Mouse (Mus musculus) midbrain, embryonic 13.5 days (tissue): ENCODE measurements around the gene Ppp2r5a. TPM values are rescaled to one million over a fixed set of nuclear protein-coding genes. Genes with fewer than 3 reads are reported as not detected.
A peak's percentile ranks its signal among the peaks of the same experiment; 100 is the strongest.

Experiments
- ATAC-seq: fragments of 200-750 bp; cut with Nextera tagmentation; 2 replicates; pipeline ENCODE4 v1.8.0; 2017; ENCODE audit warnings: mild to moderate bottlenecking, moderate TSS enrichment, moderate library complexity
- H3K27ac ChIP-seq: fragments of 300-500 bp; sonication (generic); 2 replicates; pipeline ENCODE4 v1.5.1; 2015; ENCODE audit warnings: inconsistent platforms, mild to moderate bottlenecking, moderate library complexity
- H3K27me3 ChIP-seq: fragments of 300-500 bp; sonication (generic); 2 replicates; pipeline ENCODE4 v1.6.1; 2015; ENCODE audit warnings: mild to moderate bottlenecking, inconsistent platforms
- H3K36me3 ChIP-seq: fragments of 300-500 bp; sonication (generic); 2 replicates; pipeline ENCODE4 v1.6.1; 2015; ENCODE audit warnings: mild to moderate bottlenecking, inconsistent platforms
- H3K4me1 ChIP-seq: fragments of 300-500 bp; sonication (generic); replicated peaks from 2 replicates; pipeline ENCODE4 v1.6.1; 2015; ENCODE audit warnings: inconsistent platforms
- H3K4me2 ChIP-seq: fragments of 300-500 bp; sonication (generic); replicated peaks from 2 replicates; pipeline ENCODE4 v1.6.1; 2015; ENCODE audit warnings: moderate library complexity, mild to moderate bottlenecking, inconsistent platforms
- H3K4me3 ChIP-seq: fragments of 300-500 bp; sonication (generic); replicated peaks from 2 replicates; pipeline ENCODE4 v1.5.1; 2015; ENCODE audit warnings: mild to moderate bottlenecking, inconsistent platforms
- H3K9ac ChIP-seq: fragments of 300-500 bp; sonication (generic); replicated peaks from 2 replicates; pipeline ENCODE4 v1.6.1; 2015; ENCODE audit warnings: mild to moderate bottlenecking, inconsistent platforms
- H3K9me3 ChIP-seq: fragments of 300-500 bp; sonication (generic); 2 replicates; pipeline ENCODE4 v1.6.1; 2016; ENCODE audit warnings: mild to moderate bottlenecking, inconsistent platforms
- WGBS: fragments of 180-500 bp; shearing (Covaris S2); methylation state at CpG from one replicate; pipeline ENCODE4 v1.1.7; 2015; 5-methylcytosine and 5-hydroxymethylcytosine counted together
- polyA plus RNA-seq: library from polyadenylated mRNA; unstranded; fragments of >200 nt; fragmentation: Nextera tagmentation; extraction: Ambion mirVana; gene quantifications from 2 replicates; pipeline ENCODE4 v1.2.1, GENCODE M21; 2015

Ppp2r5a gene
- polyA plus RNA-seq, 1 experiment from 2014 or later, result 7.3 TPM

GRCm38 (mm10) chr1:191416611-191417010 is 13.5 kb upstream of the Ppp2r5a start:
- H3K4me3 ChIP-seq, result no peak overlapping the region
- no peak for ATAC-seq
- 46% methylated on average over 3 of the region's 3 CpGs for WGBS

GRCm38 (mm10) chr1:191414432-191414831 is 11.4 kb upstream of the Ppp2r5a start:
- Histone ChIP-seq H3K36me3 (no peaks in the 10 kb centered on the region), H3K4me2 (no peak overlapping the region), H3K4me3 (no peak overlapping the region), H3K9me3 (no peaks in the 10 kb centered on the region), H3K27ac (no peak overlapping the region), H3K9ac (no peak overlapping the region), H3K27me3 (no peaks in the 10 kb centered on the region), H3K4me1 (no peaks in the 10 kb centered on the region)
- ATAC-seq, result no peak
- 81% methylated on average over 6 of the region's 6 CpGs for WGBS

More at GRCm38 (mm10) chr1:191416611-191417010, 13.5 kb upstream of the Ppp2r5a start:
- Histone ChIP-seq H3K27ac (no peak overlapping the region), H3K27me3 (no peaks in the 10 kb centered on the region), H3K4me1 (no peaks in the 10 kb centered on the region), H3K4me2 (no peak overlapping the region), H3K9me3 (no peaks in the 10 kb centered on the region), H3K9ac (no peak overlapping the region), H3K36me3 (no peaks in the 10 kb centered on the region)

GRCm38 (mm10) chr1:191413691-191414415 is 10.8 kb upstream of the Ppp2r5a start:
- Histone ChIP-seq H3K9me3 (no peaks in the 10 kb centered on the region), H3K9ac (no peak overlapping the region), H3K36me3 (no peaks in the 10 kb centered on the region), H3K27ac (no peak overlapping the region), H3K4me2 (no peak overlapping the region), H3K4me1 (no peaks in the 10 kb centered on the region), H3K27me3 (no peaks in the 10 kb centered on the region), H3K4me3 (no peak overlapping the region)
- no peak for ATAC-seq
- 56% methylated on average over 6 of the region's 6 CpGs for WGBS

- H3K27ac ChIP-seq, result no peak overlapping the region
- 64% methylated on average over 10 of the region's 10 CpGs for WGBS
- no peaks in the 10 kb centered on the region; the same call in 1 of the 2 replicates for H3K27me3 ChIP-seq
- H3K4me2 ChIP-seq, result no peak overlapping the region
- H3K4me3 ChIP-seq, result no peak overlapping the region
- no peak for ATAC-seq
- H3K36me3 ChIP-seq, result no peaks in the 10 kb centered on the region
- no peaks in the 10 kb centered on the region for H3K9me3 ChIP-seq
- H3K9ac ChIP-seq, result no peak overlapping the region
- no peaks in the 10 kb centered on the region for H3K4me1 ChIP-seq
Observed at GRCm38 (mm10) chr1:191410294-191411036, 7.4 kb upstream of the Ppp2r5a start.

- Histone ChIP-seq H3K27ac (no peak overlapping the region), H3K27me3 (no peaks in the 10 kb centered on the region; the same call in none of the 2 replicates), H3K4me2 (no peak overlapping the region), H3K9ac (no peak overlapping the region), H3K4me1 (no peaks in the 10 kb centered on the region), H3K9me3 (no peaks in the 10 kb centered on the region), H3K36me3 (no peaks in the 10 kb centered on the region), H3K4me3 (no peak overlapping the region)
- ATAC-seq, result no peak
- 69% methylated on average over 11 of the region's 12 CpGs for WGBS
Observed at GRCm38 (mm10) chr1:191407246-191407645, 4.2 kb upstream of the Ppp2r5a start.

- no peak for ATAC-seq
- Histone ChIP-seq H3K36me3 (no peaks in the 10 kb centered on the region), H3K27ac (no peak overlapping the region), H3K9me3 (no peaks in the 10 kb centered on the region), H3K27me3 (no peaks in the 10 kb centered on the region; the same call in none of the 2 replicates), H3K4me2 (no peak overlapping the region), H3K4me1 (no peaks in the 10 kb centered on the region), H3K4me3 (no peak overlapping the region), H3K9ac (no peak overlapping the region)
- WGBS, result 93% methylated on average over 8 of the region's 8 CpGs
Observed at GRCm38 (mm10) chr1:191406516-191406915, 3.4 kb upstream of the Ppp2r5a start.

GRCm38 (mm10) chr1:191404721-191405329 is 1.8 kb upstream of the Ppp2r5a start:
- Histone ChIP-seq H3K27ac (no peak overlapping the region), H3K4me3 (no peak overlapping the region), H3K27me3 (no peaks in the 10 kb centered on the region; the same call in none of the 2 replicates), H3K4me2 (no peak overlapping the region), H3K36me3 (no peaks in the 10 kb centered on the region), H3K9me3 (no peaks in the 10 kb centered on the region), H3K4me1 (no peaks in the 10 kb centered on the region), H3K9ac (no peak overlapping the region)
- WGBS, result 84% methylated on average over 10 of the region's 10 CpGs
- no peak for ATAC-seq

GRCm38 (mm10) chr1:191404301-191404700 is 1.2 kb upstream of the Ppp2r5a start:
- no peak for ATAC-seq
- H3K9ac ChIP-seq, result no peak overlapping the region
- no peaks in the 10 kb centered on the region for H3K4me1 ChIP-seq
- H3K27ac ChIP-seq, result no peak overlapping the region
- 47% methylated on average over 1 of the region's 1 CpGs for WGBS
- H3K27me3 ChIP-seq, result peaks cover 3% of the 10 kb centered on the region
- H3K4me2 ChIP-seq, result no peak overlapping the region
- no peaks in the 10 kb centered on the region for H3K36me3 ChIP-seq
- no peaks in the 10 kb centered on the region for H3K9me3 ChIP-seq
- H3K4me3 ChIP-seq, result no peak overlapping the region

GRCm38 (mm10) chr1:191402506-191402905 is 566 bp downstream of the Ppp2r5a start:
- Histone ChIP-seq H3K9ac (no peak overlapping the region), H3K4me3 (no peak overlapping the region), H3K4me1 (peaks cover 3% of the 10 kb centered on the region), H3K36me3 (no peaks in the 10 kb centered on the region), H3K4me2 (no peak overlapping the region), H3K27ac (no peak overlapping the region), H3K9me3 (no peaks in the 10 kb centered on the region), H3K27me3 (peaks cover 6% of the 10 kb centered on the region)
- ATAC-seq, result no peak
- 51% methylated on average over 7 of the region's 7 CpGs for WGBS

GRCm38 (mm10) chr1:191396897-191397849 is 5.9 kb downstream of the Ppp2r5a start:
- Histone ChIP-seq H3K4me2 (peak overlapping the region; percentile 73), H3K36me3 (no peaks in the 10 kb centered on the region), H3K27me3 (peaks cover 18% of the 10 kb centered on the region), H3K27ac (peak overlapping the region; percentile 95), H3K4me1 (peaks cover 11% of the 10 kb centered on the region), H3K4me3 (peak overlapping the region; percentile 70), H3K9ac (peak overlapping the region; percentile 71), H3K9me3 (no peaks in the 10 kb centered on the region)
- ATAC-seq, result peak; percentile 99
- under 1% methylated on average over 81 of the region's 82 CpGs for WGBS

GRCm38 (mm10) chr1:191396446-191396845 is 6.6 kb downstream of the Ppp2r5a start:
- H3K27ac ChIP-seq, result peak overlapping the region; percentile 79
- peaks cover 18% of the 10 kb centered on the region for H3K27me3 ChIP-seq
- peaks cover 11% of the 10 kb centered on the region for H3K4me1 ChIP-seq
- peak overlapping the region; percentile 70 for H3K4me3 ChIP-seq
- peak; percentile 2; the same call in 1 of the 2 replicates for ATAC-seq
- peak overlapping the region; percentile 71 for H3K9ac ChIP-seq
- no peaks in the 10 kb centered on the region for H3K36me3 ChIP-seq
- peak overlapping the region; percentile 73 for H3K4me2 ChIP-seq
- no peaks in the 10 kb centered on the region for H3K9me3 ChIP-seq
- WGBS, result under 1% methylated on average over 53 of the region's 74 CpGs
